Mouse (Mus musculus) right cerebral cortex, postnatal 25 days (tissue): ENCODE results near the gene Smg7.

Experiments
- DNase-seq: peaks from one replicate; pipeline ENCODE4 v3.0.0; 2022

Smg7 gene

DNA sequence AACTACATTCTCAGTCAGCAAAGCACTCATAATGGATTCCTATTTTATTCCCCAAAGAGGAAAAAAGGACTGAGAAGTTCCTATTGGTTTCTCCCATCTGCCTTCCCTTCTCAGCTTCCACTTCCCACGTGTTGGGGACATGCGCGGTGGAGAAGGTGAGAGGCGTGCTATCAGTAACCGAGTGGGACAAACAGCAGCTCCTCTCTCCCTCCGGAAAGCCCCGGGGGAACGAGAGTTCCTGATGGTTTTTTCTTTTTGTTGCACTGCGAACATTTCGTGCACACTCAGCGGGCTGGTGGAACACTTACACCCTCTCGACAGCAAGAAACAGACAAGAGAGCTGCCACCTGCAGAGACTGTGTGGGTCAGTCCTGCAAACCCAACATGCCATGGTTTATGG is 63.6 kb downstream of the Smg7 start:
- peak; percentile 61 for DNase-seq

DNA sequence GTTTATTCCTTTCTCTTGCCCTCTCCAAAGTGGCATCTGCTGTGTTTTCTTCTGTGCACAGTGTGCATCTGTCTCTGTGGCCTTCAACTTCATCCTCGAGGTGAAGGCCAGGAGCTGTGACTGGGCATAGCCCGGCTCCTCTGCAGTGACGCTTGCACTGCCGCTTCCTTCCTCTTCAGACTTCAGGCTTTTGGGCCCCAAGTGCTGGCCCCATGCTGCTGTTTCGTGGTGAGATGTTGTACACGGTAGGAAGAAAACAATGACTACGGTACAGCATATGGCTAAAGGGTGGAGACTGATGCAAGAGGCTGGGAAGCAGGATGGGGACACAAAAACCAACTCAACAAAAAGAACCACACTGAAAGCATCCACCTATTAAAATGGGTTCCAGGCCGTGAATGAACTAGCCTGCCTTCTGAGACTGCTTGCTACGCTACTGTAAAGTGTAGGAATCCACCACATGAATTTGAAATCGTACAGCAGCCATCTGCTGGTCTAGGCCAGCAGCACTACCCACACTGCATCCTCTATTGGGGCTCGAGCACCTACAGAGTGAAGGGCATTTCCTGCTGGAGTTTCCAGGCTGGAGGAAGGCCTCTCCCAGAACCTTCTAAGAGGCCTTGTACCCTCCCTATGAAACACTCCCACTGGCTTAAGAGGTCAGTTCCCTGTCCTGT is 64.3 kb downstream of the Smg7 start:
- DNase-seq, result no peak

DNA sequence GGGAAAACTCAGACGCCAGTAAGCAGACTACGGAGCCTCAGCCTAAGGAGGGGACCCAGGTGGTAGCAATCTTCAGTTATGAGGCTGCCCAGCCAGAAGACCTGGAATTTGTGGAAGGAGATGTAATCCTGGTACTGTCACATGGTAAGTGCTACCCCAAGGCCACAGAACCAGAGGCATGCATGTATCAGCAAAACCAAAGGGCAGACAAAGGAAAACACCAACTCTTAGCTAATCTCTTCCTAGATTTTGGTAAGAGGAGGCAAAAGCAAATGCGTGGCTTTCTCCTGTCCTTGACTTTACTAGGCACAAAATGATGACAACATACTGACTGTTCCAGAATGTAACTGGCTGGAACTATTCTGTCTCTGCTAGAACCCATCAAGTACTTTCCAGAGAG is 67.4 kb downstream of the Smg7 start:
- no peak for DNase-seq

DNA sequence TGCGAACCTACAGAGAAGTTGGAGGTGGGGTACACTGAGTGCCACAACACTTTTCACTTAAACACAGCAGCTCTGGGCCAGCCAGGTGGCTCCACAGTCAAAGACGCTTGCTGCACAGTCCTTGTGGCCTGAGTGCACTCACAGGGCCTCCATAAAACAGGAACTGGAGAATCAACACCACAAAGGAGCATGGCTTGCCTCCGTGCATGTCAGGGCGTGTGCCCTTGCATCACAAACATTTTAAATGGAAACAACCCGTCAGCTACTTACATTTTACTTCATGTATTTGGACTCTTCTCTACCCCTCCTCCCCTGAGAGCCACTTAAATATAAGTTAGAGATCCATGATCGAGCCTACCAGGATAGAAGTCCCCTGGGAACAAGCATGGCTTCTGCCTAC is 70.1 kb downstream of the Smg7 start:
- DNase-seq, result no peak

GRCm38 (mm10) chr1:152831619-152832018 is 70.8 kb downstream of the Smg7 start:
- no peak for DNase-seq

- peak; percentile 59 for DNase-seq
Measured at GRCm38 (mm10) chr1:152831003-152831402, 71.4 kb downstream of the Smg7 start.

DNA sequence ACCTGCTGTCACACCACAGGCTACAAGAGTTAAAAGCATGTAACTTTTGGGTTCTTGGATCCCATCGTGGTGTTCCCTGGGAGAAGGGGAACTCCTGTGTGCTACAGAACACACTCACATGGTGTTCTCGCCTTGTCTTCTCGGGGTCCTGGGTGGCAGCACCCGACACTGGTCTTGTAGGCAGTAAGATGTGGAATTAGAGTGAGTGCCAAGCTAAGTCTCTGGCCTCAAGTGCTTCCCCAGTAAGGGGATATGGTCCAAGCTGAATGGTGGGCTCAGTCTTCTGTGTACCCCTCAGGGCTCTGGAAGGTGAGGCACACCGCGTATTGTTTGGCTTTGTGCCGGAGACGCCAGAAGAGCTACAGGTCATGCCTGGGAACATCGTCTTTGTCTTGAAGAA is 72.4 kb downstream of the Smg7 start:
- DNase-seq, result no peak

DNA sequence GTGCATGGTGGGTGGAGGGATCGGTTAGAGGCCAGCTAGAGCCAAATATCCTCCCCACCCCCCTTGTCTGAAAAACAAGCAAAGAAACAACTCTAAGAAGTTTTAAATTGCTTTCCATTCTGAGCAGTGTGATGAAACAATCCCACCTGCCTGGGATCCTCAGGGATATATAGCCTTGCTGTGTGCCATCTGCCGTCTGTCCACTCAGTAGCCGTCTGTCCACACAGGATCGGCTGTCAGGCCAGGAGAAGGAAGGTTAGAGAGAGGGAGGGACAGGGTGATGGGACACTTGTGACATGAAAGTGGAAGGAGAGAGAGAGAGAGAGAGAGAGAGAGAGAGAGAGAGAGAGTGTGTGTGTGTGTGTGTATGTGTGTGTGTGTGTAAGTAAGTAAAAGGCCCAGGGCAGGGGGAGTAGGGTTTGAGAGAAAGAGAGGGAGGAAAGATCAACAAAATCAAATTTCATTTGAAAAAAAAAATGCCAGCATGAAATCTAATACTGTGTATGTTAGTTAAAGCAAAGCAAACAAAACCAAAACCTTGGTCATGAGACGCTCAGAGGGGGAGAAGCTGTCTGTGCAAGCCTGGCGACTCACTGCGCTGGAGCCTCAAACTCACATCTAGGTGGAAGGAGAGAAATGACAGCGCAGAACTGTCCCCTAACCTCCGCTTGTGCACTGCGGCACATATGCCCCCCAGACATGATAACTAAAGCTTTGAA is 73.7 kb downstream of the Smg7 start:
- DNase-seq, result no peak

- DNase-seq, result no peak
Measured at GRCm38 (mm10) chr1:152828168-152828567, 74.3 kb downstream of the Smg7 start.

GRCm38 (mm10) chr1:152826446-152826845 is 76.0 kb downstream of the Smg7 start:
- DNase-seq, result no peak

GRCm38 (mm10) chr1:152824206-152824605 is 78.2 kb downstream of the Smg7 start:
- DNase-seq, result no peak

- no peak for DNase-seq
Measured at GRCm38 (mm10) chr1:152821746-152822145, 80.7 kb downstream of the Smg7 start.

DNA sequence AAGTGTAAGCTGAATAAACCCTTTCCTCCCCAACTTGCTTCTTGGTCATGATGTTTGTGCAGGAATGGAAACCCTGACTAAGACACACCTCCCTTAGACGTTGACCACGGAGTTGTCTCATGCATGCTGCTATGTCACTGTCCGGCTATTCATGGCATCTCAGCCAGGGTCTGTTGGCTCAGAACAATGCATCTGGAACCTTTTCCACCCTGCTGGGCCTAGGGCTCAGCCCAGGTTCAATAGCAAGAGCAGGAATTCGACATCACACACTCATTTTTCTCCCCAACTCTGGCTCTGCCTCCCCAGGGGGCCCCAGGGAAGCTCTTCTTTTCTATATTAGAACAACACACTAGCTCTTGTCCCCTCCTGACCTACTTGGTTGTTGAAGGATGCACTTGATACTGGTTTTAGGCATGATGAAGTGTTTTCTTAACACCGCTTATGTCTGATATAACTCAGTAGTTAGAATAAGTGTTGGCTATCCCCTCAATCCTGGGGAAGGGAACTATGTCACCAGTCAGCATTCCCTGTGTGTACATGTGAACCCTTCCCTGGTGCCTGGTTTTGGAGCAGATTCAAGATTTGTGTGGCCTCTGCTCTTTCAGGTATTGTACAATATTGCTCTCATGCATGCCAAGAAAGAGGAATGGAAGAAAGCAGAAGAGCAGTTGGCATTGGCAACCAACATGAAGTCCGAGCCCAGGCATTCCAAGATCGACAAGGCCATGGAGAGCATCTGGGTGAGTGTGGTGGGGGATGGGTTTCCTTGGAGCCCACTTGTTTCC is 81.3 kb downstream of the Smg7 start:
- no peak for DNase-seq

DNA sequence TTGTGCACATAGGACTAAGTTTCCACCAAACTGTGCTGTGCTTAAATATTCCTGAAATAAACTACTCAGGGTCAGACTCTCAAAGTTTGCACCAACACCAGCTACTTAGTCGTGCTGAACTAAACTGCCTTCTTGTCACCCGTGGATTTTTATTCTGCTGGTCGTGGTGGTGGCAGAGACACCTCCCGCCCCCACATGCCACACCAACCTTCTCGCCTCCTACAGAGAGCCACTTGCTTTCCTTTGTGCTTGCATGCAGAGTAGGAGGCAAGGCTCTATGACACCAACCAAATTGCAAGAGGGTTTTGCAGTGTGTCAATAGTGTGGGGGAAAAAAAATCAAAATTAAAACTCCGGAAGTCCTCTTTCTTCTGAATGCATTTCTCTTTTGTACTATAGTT is 82.9 kb downstream of the Smg7 start:
- no peak for DNase-seq

GRCm38 (mm10) chr1:152817794-152818193 is 84.7 kb downstream of the Smg7 start:
- no peak for DNase-seq

- DNase-seq, result no peak
Measured at GRCm38 (mm10) chr1:152817027-152817769, 85.2 kb downstream of the Smg7 start.

- DNase-seq, result no peak
Measured at GRCm38 (mm10) chr1:152815265-152815701, 87.2 kb downstream of the Smg7 start.

- DNase-seq, result no peak
Measured at GRCm38 (mm10) chr1:152810533-152811439, 91.7 kb downstream of the Smg7 start.

DNA sequence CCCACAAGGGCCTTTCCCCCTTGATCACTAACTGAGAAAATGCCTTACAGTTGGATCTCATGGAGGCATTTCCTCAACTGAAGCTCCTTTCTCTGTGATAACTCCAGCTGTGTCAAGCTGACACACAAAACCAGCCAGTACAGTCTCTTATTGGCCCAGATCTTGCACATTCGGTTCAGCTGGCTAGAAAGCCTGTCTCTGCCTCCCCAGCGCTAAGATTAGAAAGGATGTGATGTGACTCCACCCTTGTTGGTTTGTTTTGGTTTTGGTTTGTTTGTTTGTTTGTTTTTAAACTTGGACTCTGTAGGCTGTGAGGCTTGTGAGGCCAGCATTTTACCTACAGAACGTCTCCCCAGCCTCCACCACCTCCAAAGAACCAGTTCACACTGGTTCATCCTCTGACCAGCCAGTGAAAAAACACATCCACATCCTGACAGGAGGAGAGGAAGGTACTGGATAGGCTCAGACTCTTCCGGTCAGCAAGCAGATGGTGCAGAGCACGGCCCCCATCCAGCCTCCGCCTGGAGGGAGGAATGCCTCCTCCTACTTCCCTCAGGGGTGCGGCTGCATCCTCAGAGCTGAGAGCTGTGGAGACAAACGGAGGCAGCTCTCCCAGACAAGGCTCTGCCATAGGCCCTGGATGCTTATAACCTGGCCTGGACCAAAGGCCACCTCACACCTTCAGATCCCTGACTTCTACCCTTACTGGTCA is 92.7 kb downstream of the Smg7 start:
- no peak for DNase-seq

- no peak for DNase-seq
Measured at GRCm38 (mm10) chr1:152808392-152808680, 94.1 kb downstream of the Smg7 start.

- no peak for DNase-seq
Measured at GRCm38 (mm10) chr1:152807619-152808391, 94.6 kb downstream of the Smg7 start.
